Mouse (Mus musculus) 3134 (cell line): ENCODE data around the gene Prkag2.

Source experiments
- DNase-seq: peaks from one replicate; pipeline ENCODE4 v3.0.0-alpha.2; 2011; ENCODE audit warnings: low spot score; ENCODE audit not compliant: insufficient read length; ENCODE audit errors: extremely low read depth

Prkag2 gene

DNA sequence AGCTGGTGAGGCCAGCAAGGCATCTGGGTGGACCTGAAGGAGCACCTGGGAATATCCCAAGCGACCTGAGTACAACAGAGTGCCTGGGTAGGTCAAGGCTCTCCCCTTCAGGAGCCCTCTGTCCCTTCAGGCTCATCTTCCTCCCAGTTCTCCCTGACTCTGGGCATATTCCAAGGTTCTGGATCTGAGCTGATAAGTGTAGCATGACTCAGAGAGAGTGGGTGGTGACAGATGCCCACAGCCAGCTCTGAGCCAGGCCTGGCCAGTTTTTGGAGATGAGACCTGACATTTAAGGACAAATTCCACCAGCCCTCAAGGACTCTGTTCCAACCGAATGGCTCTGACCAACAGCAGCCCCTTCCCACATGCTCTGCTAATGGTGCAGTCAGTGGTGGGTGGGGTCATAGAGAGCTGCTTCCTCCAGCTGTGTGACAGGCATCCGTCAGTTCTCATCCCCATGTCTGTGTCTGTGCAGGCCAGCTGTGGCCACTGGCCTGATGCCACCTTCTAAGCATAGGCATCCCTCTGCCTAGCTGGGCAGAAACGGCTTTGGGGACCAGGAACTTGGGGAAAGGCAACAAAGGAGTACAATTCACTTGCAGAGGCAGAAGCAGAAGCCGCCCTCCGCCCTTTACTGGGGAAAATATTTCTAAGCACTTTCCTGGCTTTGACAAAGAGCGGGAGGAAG lies 46.3 kb downstream of the Prkag2 start:
- DNase-seq, result peak; percentile 46

DNA sequence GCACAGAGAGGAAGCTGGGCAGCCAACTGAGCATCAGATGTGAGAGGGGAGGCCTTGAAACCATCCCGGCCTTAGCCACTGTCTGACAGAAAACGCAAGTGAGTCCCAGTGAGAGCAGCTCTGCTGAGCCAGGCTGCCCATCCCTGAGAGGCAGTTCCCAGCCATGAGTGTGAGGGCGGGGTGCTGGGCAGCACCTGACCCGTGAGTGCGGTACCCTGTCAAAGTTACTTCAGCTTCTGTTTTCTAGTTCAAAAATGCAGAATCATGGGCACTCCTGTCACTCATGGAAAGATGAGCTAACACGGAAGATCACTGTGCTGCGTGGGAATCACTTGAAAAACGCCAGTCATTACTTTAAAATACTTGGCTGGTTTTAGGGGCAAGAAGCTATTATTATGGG lies 49.6 kb downstream of the Prkag2 start:
- DNase-seq, result no peak

- no peak for DNase-seq
Measured at GRCm38 (mm10) chr5:25047670-25048069, 52.8 kb downstream of the Prkag2 start.

- DNase-seq, result no peak
Measured at GRCm38 (mm10) chr5:25046762-25047161, 53.7 kb downstream of the Prkag2 start.

- no peak for DNase-seq
Measured at GRCm38 (mm10) chr5:25044007-25044406, 56.4 kb downstream of the Prkag2 start.

GRCm38 (mm10) chr5:25041947-25042346 lies 58.5 kb downstream of the Prkag2 start:
- no peak for DNase-seq

- DNase-seq, result no peak
Measured at GRCm38 (mm10) chr5:25041307-25041706, 59.1 kb downstream of the Prkag2 start.

DNA sequence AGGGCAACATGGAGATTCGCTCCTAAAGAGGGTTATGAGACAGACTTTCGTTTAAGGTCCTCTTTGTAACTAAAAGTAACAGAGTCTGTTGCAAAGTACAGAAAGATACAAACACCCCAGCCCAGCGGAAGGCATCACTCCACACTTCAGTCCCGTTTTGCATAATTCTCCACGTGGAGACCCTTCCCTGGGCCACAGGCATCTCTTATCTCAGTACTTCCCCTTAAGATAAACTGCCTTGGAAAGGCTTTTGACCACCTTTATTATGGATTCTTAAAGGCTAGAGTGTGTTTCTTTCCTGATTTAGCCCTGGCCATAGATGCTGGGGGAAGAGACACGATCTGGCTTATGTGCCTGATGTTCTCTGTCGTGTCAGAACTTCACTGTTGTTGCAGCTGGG lies 59.5 kb downstream of the Prkag2 start:
- DNase-seq, result no peak

DNA sequence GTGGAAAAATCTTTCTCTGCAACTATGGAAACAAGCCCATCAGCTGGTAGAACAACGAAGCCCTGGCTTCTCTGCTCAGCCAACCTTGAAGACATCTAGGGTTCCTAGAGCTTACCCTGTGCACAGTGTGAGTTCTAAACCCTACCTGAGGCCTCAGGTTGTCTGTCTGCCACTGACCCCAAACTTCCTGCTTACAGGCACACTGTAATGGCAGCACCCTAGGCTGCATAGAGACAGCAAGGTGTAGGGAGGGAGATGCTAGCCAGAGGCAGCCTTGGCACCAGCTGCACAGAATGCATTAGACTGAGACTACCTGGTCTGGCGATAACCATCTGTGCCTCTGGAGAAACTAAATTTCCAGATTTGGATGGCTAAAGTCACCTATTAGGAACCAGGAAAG lies 61.6 kb downstream of the Prkag2 start:
- no peak for DNase-seq

GRCm38 (mm10) chr5:25035391-25035790 lies 65.1 kb downstream of the Prkag2 start:
- DNase-seq, result no peak

DNA sequence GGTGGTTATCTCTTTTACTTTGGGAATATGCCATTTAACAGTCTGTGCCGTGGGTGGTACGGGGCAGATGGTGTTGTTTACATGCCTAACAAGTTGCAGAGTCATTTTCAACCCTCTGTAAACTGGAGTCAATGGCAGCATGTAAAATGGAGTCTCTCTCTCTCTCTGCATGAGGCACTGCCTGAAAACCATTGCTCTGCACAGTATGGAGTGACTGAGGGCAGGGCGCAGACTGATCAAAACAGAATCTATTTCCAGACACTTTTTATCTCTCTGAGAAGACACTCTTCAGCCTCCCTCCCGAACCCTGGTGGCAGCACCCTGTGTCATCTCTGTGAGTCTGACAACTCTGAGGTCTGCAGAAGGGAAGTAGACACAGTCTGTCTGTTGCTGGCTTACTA lies 69.0 kb downstream of the Prkag2 start:
- DNase-seq, result no peak

GRCm38 (mm10) chr5:25031037-25031436 lies 69.4 kb downstream of the Prkag2 start:
- DNase-seq, result no peak

DNA sequence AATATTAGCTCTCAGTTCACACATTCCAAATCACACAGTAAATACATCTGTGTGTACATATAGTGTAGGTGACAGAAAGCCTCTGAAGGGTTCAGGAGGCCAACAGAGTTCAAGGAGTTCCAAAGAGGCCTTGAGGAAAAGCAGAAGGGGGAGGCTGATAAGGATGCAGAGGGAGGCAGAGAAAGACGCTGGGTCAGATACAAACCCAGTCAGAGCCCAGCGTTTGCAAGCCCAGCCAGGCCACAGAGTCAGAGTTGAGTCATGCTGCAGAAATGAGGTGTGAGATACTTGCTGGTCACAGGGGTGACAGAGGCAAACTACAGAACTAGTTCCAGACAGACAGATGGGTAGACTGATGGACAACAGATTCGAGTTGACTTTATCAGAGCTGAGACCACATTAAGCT lies 70.2 kb downstream of the Prkag2 start:
- peak; percentile 41 for DNase-seq

- no peak for DNase-seq
Measured at GRCm38 (mm10) chr5:25027673-25028072, 72.8 kb downstream of the Prkag2 start.

DNA sequence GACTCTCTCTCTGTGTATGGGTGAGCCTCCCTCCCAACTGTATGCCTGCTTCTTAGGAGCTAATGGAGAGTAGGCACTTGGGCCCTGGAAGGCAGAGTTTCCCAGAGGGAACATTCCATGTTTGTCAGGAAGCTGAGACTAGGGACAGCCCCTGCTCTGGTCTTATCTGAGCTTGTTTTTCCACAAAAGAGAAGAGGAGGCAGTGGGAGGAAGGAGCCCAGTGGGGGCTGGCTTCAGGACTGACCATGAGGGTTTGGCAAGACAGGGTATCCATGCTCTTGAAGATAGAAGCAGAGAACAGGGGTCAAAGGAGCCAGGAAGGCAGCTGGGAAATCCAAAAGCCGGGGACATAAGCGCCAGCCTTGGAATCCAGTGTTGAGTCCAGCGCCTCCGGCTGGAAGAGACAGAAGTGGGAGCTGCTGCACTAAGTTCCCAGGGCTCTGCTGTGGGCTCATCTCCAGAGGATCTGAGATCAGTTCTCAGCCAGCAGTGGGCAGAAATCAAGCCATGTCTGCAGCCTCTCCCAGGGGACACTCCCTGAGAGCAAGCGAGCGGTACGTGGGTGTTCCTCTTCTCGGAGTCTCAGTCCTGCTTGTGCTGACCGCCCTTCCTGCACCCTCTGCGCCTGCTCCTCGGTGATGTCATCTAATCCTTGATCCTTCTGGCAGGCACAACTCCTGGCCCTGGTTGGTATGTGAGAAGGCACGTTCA lies 75.0 kb downstream of the Prkag2 start:
- no peak for DNase-seq

GRCm38 (mm10) chr5:25022904-25023303 lies 77.5 kb downstream of the Prkag2 start:
- no peak for DNase-seq

- DNase-seq, result no peak
Measured at GRCm38 (mm10) chr5:25019221-25019620, 81.2 kb downstream of the Prkag2 start.

GRCm38 (mm10) chr5:25012134-25012533 lies 88.3 kb downstream of the Prkag2 start:
- DNase-seq, result no peak

DNA sequence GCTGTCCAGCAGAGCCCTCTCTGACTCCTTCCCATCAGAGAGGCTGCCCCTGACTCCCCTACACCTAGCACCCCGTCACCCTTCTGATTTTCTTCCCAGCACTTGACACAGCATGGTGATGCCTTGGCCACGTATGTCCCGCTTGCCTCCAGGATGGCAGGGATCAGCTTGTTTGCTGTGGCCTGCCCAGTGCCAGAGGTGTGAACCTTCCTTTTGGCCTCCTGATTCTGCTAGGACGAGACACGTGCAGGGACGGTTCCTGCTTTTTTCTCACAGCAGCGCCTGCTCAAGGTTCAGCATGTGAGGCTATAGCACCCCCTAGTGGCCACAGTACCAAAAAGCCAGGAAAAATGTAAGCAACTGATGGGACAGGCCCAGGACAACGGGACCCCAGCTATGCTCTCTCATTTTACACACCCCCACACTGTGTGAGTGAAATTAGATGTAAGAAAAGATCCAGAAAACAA lies 89.4 kb downstream of the Prkag2 start:
- DNase-seq, result peak; percentile 64

- DNase-seq, result peak; percentile 73
Measured at GRCm38 (mm10) chr5:25010438-25010892, 90.0 kb downstream of the Prkag2 start.

DNA sequence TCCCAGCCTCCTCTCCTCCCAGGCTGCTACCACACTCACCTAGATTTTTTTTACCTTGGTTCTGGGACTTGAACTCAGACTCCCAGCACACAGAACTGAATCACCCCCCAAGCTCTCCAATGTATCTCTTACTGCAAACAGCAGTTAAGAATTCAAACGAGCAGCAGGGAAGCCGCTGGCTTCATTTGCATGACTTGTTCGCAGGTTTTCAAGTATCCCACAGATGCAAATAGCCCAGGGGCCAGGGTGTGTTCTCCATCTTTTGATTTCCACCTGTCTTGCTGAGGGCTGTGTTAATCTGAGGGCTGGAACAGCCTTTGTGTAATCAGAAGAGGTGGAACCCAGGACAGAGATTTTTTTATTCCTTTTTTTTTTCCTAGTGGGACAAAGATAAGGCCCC lies 90.7 kb downstream of the Prkag2 start:
- no peak for DNase-seq

GRCm38 (mm10) chr5:25008966-25009365 lies 91.5 kb downstream of the Prkag2 start:
- no peak for DNase-seq
